Mouse (Mus musculus): Measurements from ENCODE around the gene Rbfox1.

Rbfox1 gene

DNA sequence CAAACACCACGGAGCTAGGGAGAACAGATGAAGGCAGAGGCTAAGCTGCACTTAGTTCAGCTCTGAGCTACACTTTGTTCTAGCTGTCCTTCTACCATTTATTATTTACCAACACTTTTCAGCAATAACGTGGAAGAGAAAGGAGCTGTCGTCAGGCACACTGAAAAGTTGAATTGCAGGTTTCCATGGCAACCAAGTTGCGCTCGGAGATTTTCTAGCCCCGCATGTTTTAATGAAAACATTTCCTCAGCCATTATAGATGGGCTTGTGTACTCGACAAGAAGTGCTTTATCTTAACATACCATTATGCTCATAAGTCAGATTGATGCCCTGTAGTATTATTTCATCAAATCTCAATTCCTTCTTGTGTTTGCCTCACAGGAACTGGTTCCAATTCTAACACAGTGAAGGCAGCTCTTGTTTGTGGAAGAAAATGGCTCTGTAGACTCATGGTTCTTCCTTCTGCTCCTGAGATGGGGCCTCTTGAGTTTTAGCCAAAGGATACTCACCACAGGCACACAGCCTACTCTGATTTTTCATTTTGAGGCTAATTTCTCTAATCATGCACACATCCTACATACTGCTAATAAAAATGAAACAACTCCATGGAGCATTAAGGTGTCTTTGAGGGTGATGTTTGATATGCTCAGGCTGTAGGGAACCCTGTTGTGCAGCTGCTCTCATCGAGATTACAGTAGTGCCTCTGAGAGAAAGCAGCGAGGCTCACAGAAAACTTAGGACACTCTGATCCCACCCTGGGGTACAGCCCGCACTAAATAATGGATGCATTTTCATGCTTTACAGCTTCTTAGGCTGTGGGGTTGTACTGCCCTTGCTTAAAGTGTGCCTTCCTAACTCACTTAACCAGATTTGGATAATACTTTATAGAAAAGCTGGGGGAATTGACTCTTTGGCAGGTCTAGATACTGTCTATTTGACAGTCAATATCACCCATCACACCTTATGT is 107.2 kb downstream of the Rbfox1 start:
- no peak for DNase-seq (ENCODE audit: low read depth, low spot score)

DNA sequence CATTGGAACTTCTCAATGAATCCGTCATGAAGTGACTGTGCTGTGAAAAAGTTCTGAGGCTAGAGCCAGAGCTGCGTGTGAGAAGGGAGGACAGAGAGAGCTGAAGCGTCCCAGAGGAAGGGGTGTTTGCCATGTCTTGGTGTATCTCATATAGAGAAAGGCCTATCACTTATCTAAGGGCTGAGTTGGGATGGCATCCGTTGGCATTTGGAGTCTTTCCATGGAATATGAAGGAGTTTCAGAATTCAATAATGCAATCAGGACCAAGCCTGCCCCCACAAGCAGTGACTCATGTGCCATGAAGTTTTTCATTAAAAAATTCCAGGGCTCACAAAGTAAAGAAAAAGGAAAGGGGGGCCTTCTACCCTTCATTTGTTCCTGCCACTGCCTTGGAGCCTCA is 112.0 kb downstream of the Rbfox1 start:
- no peak for DNase-seq (ENCODE audit: low read depth, low spot score)

DNA sequence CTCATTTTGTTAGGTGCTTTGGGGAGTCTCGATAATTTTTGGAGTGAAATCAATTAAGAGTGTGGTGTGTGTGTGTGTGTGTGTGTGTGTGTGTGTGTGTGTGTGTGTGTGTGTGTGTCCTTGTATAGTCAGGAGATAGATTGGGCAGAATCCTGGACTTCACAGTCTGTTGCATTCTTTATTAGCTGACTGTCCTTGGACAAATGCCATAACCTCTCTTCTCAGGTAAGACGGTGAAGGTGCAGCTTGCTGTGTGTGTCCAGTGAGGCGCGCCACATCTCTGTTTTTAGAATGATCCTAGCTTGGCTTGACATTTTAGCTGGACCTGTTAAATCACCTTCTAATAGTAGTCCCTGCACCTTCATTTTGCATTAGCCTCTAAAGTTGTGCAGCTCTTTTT is 112.5 kb downstream of the Rbfox1 start:
- DNase-seq (ENCODE audit: low read depth, low spot score), result no peak

DNA sequence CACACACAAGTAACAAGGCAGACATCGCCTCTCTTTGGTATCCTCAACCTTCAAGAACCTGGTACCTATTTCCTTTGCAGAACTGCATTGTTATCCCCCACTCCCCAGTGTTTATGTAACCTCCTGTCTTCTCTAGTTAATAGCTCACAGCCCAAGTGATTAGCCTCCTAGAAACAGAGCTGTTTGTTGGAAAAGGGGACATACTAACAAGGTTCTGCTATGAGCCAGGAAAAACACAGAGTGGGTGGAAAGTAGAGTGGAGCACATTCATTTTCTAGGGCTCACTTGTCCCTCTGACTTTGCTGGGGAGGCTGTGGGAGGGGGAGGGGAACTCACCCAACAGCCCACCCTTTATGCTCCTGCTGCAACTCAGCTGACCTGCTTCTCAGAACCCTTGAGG is 114.9 kb downstream of the Rbfox1 start:
- no peak for DNase-seq (ENCODE audit: low read depth, low spot score)

DNA sequence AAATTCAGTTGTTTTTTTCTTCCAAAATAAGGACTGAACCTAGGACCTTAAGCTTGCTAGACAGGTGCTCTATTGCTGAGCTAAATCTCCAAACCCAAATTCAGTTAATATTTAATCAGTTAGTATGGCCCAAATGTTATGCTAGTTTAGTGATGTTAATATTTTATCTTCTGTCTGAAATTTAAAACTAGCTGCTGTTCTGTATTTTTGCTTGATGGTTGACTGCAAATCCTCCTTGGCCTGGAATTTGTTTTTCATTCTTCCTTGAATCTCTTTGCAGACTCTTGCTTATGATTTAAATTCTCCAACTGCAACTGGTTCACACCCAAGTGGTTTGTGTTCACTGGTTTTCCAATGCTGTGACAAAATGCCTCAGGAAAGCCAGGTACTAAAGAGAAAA is 121.8 kb downstream of the Rbfox1 start:
- no peak for DNase-seq (ENCODE audit: low read depth, low spot score)

DNA sequence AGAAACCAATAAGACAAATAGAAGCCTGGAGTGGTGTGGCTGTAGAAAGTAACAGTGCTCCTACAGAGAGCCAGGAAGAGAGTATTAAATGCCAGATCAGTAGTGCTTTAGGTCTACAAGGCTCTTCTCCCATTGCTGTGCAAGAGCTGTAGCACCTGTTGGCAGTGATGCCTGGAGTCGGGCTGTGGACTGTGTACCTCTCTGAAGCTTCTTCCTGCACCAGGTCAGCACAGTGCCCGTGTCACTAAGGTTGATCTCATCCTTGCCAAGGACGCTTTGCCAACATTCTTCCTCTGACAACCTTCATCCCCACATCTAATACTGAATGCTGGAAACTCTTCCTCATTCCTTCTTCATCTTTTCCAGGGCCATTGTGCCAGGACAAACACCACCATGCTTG is 127.7 kb downstream of the Rbfox1 start:
- DNase-seq (ENCODE audit: low read depth, low spot score), result no peak

DNA sequence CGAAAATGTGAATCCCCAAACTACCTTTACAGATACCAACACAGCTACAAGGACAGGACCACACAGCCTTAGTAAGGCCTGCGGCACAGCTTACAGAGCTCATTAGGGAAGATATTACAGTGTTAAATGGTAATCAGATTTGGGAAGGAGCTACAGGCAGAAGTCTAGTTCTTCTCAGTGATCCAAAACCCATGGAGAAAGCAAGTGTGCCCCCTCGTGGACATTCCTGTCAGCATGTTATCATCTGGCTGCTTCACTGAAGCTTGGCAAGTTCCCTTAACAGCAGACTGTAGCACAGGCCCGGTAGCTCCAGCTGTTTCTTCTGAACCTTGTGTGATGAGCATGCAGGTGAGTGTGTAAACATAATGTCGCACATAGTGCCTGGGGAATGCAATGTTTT is 133.5 kb downstream of the Rbfox1 start:
- peak; percentile 67 for DNase-seq (ENCODE audit: low read depth, low spot score)

DNA sequence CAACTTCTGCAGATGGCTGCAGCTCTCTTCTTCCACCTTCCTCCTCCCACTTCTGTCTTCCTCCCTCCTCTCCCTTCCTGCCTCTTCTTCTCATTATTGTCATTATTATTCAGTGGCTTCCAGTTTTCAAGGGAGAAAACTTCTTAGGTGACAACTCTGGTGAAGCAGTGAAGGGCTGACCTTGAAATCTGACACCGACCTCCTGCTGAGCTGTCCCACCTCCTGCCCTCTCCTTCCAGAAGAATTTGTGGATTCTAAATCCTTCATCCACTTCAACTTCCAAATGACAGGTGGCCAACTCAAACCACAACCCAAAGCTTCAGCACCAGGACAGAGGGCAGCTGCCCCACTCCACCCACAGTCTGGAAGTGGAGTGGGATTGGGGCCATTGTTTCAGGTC is 134.2 kb downstream of the Rbfox1 start:
- no peak for DNase-seq (ENCODE audit: low read depth, low spot score)

DNA sequence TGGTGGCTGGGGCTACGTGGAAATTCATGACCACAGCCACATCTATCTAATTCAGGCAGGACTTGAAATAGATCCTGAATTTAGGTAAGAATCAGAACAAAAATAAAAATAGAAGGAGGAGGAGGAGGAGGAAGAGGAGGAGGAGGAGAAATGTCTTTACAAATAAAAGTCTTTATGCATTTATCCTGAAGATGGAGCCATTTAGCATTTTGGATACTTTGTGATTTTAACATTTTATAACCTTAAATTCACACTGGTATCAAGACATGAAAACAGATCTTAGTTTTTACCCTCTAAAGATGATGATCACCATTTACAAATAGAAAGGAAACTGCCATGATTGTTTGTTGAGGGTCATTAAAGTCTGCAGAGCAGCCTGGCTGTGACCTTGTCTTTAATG is 146.1 kb downstream of the Rbfox1 start:
- no peak for DNase-seq (ENCODE audit: low read depth, low spot score)

DNA sequence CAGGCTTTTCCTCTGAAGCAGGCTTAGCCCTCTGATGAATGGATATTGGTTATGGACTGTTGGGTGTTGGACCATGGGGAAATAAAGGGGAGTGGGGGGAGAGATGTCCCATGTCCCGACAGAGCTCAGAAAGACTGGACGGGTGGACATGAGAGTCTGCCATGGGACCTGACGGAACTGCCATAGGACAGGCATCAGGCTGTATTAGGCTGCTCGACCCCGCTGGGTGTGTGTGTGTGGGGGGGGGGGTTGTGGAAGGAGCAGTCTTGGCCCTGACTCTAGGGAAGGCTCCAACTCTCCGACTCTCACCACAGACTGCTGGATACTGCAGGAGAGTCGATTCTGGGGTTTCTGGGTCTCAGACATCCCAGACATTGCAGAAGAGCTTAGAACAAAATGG is 147.4 kb downstream of the Rbfox1 start:
- DNase-seq (ENCODE audit: low read depth, low spot score), result no peak

DNA sequence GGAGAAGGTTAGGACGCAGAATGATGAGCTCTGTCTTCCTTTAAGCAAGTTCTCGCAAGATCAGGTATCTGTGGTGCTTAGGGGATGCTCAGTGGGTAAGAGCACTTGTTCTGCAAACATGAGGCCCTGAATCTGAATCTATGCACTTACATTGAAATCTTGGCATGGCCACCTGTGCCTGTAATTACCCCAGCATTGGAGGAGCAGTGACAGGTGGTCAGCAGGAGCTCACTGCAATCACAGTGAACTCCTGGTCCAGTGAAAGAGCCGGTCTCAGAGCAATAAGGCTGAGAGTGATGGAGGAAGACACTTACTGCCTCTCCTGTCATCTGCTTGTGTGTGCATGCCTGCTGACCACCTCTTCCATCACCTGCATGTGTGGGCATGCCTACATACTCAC is 149.7 kb downstream of the Rbfox1 start:
- no peak for DNase-seq (ENCODE audit: low read depth, low spot score)

DNA sequence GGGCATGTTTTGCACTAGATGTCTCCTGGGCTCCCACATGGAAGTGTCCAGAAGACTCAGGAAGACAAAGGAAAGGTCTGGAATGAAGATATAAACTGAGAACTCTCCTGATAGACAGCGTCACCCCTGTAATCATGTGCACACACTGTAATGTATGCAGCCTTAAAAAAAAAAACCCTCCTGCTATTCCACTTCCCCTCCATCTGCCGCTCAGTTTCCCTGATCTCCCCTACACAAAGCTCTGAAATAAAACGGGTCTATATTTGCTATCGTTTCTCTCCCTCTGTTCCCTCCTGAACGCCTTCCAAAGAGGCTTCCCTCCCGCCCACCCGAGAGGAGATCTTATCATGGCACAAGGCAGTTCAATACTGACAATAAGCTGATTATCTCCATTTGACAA is 151.9 kb downstream of the Rbfox1 start:
- DNase-seq (ENCODE audit: low read depth, low spot score), result no peak

DNA sequence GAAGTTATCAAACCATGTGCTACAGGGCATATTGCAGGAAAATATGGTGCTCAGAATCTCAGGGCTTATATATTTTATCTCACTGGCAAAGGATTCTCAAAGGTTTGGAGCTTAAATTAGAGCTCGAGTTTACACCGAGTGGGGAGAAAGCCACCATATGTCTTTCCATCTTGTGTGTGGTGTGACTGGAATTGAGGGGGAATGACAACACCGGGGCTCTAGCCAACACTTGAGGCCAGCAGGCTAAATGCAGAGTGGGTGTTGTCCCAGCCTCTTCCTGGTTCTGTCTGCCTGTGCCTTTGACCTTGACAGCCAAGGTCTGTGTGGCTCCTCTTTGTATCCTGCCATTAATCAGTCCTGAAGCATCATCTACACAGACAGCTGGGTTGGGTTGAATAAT is 157.6 kb downstream of the Rbfox1 start:
- no peak for DNase-seq (ENCODE audit: low read depth, low spot score)

DNA sequence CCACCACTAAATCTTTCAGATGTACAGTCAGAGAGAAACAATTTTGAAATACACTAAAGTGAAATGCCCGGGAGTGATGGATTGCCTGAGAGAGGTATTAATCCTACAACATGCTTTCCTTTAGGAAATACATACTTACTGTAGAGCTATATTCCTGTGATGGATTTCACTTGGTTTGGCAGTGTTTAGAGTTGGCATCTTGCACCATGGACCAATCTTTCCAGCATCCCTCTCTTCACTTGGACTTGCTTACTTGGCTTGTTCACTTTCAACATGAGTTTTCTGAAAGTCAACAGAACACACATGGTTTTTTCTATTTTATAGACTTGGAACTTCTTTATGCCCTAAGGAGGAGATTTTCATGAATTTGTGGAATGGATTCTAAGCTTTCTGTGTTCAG is 163.4 kb downstream of the Rbfox1 start:
- DNase-seq (ENCODE audit: low read depth, low spot score), result no peak

DNA sequence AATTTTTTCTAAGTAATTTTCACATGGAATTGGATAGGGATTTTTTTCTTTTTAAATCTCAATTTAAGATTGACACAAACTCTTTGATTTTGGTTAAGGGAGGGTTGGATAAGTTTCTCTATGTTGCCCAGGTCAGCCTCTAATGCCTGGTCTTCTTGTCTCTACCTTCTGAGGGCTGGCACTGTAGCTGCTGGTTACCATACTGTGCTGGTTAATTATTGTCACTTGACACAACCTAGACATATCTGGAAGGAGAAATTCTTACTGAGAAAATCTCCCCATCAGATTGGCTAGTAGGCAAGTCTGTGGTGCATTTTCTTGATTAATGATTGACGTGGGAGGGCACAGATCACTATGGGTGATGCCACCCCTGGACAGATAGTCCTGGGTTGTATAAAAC is 177.3 kb downstream of the Rbfox1 start:
- no peak for DNase-seq (ENCODE audit: low read depth, low spot score)

DNA sequence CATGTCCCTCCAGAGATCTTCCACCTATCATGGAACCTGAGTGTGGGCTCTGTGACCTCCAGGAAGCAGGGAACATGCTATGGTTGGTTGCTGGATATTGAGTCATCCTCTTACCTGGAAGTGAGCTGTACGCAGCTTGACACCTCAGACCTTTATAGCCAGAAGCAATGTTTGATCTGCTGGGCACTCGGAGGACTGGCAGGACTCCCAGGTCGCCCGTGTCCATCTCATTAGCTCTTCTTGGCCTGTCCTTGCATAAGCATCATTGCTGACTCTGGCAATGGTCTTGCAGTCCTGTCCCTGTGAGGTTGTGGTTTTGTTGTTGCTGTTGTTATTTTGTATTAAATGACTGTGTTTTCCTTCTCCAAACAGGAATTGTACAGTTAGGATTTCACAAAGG is 180.3 kb downstream of the Rbfox1 start:
- DNase-seq (ENCODE audit: low read depth, low spot score), result no peak

DNA sequence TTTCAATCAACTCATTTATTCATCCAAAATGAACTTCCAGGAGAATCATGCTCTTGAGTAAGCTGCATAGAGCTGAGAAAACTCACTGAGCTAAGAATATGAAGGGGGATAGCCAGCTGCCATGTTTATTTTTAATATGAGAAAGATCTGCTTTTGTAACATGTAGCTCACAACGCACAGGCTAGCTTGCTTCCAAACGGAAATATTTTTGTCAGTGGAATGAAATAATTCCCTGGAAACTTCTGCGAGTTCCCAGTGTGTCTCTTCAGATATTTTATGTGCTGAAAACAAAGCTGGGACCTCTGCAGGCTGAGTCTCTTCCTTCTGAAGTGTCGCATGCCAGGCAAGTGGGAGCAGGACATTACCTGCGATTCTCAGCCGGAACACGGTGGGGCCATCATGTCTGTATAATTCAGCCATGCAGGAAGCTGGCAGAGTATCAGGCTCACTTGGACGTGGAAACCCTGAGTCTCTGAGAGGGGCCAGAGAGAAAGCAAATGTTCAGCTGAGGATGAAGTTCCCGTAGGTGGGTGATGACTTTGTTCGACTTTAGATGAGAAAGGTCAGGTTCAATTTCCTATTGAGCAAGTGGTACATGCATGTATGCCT is 190.4 kb downstream of the Rbfox1 start:
- DNase-seq (ENCODE audit: low read depth, low spot score), result no peak

DNA sequence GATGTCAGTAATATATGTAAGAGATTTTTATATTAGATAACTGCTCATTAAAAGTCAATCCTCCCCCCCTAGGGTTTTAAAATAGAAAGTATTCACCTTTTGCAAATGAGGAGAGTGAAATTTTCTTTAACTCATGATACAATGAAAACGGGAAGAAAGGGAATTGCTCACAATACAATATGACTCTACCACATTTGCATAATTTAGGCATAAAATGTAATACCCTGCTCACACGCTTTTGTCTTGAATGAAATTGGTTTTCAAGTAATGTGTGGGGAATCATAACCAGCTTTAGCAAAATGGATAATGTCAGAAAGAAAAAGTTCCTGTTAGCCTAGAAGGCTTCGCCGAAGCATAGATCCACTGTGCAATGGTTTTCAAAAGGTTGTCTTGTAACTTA is 193.9 kb downstream of the Rbfox1 start:
- no peak for DNase-seq (ENCODE audit: low read depth, low spot score)

DNA sequence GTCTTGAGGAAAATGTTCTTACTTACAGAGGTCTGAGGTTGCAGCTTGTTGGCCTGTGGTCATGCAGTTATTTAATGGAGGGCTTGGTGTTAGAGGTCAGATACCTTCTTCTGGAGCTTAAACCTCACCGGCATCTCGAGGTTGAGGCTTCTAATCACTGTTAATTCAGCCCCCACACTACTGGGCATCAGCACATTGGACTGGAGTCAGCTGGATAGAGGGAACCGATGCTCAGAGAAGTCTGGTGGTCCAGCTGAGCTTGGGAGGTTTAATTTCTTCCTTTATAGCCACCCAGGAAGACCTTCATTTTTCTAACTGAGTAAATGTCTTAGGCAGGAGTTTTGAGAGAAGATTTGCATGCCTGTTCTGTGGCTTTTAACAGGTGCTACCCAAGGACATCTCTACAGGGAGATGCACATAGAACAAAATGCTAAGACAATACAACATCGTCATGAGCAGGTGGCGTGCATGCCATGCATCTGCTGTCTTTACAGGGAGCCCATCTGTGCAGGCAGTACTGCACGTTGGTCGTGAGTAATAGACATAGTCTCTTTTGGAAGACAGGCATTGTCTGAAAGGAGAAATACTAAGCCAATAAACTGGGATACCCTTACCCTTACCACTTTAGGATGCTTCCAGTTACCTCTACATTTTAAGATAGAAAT is 199.7 kb downstream of the Rbfox1 start:
- DNase-seq (ENCODE audit: low read depth, low spot score), result no peak

DNA sequence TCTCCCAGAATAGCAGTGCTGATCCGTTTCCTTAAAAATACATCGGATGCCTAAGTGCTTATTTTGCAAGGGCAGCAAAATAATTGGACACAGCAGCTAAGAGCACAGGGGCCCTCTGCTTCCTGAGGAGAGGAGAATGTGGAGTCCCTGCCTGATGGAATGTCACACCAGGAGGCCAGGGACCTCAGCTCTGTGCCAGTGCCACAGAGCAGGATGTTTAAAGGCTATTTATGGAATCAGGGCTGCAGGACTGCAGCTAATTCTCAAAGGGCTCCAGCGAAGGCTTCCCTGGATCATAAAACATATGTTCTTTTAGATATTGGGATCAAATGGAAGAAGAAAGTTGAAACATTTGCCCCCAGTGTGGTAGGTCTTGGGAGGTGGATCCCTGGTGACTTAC is 201.0 kb downstream of the Rbfox1 start:
- DNase-seq (ENCODE audit: low read depth, low spot score), result no peak

DNA sequence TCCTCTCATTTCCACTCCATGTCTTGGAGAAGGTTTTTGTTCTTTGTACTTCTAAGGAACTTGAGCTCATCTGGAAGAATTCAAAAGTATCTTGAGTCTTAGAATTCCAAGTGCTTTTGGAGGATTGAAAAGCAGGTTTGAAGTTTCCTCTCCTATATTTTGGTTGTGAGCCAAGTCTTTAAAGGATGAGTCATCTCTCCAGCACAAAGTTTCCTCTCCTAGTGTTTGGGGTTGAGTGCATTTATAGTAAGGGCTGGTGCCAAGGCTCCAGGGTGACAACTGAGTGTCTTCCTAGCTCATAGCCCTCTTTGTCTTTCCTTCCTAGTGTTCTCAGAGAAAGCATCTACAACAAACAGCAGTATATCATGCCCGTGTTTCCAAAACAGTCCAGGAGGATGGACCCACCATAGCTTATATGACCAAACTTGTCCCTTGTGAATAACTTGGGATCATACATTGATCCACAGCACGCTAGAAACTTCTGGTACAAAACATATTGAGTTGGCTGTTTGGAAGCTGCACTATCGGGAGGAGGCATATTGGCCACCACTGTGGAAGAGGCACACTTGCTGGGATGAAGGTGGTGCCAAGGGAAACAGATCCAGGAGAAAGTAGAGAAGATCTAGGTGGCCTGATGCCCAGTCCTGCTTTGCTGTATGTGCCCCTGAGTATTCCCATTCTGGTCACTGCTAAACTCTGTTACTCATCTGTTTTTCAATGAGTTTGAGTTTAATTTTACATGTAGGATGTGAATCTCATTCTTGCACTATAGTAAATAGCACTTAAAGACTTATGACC is 206.4 kb downstream of the Rbfox1 start:
- no peak for DNase-seq (ENCODE audit: low read depth, low spot score)

Data from 3T3-L1 (cell line).